Mouse (Mus musculus) MEL (cell line): ENCODE measurements at regions not wholly inside any gene's neighbourhood (a gene's known extent, or its start where the extent isn't known, plus 50 kb on each side); places are given as distances from the start of the nearest gene placed in this dataset.

ENCODE experiments used
- DNase-seq: peaks from one replicate; pipeline ENCODE4 v3.0.0; 2011; ENCODE audit warnings: low read depth, low spot score
- H3K27ac ChIP-seq: 2 replicates; pipeline ENCODE4 v1.5.1; 2012; ENCODE audit warnings: low read depth, mild to moderate bottlenecking, control low read depth, low read length, moderate library complexity; ENCODE audit not compliant: control insufficient read depth
- H3K27me3 ChIP-seq, 2 experiments: fragments of 150-350 bp in 1 of 2; sonication (generic) in 1 of 2; 2 replicates each; pipeline ENCODE4 v1.6.1; 2012; ENCODE audit warnings: low read length in 2 of 2, mild to moderate bottlenecking in 2 of 2, improper control_type of control experiment in 1 of 2, moderate library complexity in 1 of 2; ENCODE audit not compliant: insufficient read depth in 2 of 2, control insufficient read depth in 1 of 2
- H3K36me3 ChIP-seq, 2 experiments: 2 replicates each; pipeline ENCODE4 v1.6.1; 2012 to 2014; ENCODE audit warnings: low read length in 2 of 2, improper control_type of control experiment in 1 of 2, inconsistent platforms in 1 of 2, mild to moderate bottlenecking in 1 of 2; ENCODE audit not compliant: insufficient read depth in 2 of 2, control insufficient read depth in 1 of 2
- H3K4me1 ChIP-seq, 2 experiments: fragments of 150-350 bp in 1 of 2; sonication (generic) in 1 of 2; 2 replicates each; pipeline ENCODE4 v1.6.1; 2012; ENCODE audit warnings: low read length in 2 of 2, improper control_type of control experiment in 1 of 2, mild to moderate bottlenecking in 1 of 2; ENCODE audit not compliant: insufficient read depth in 2 of 2, control insufficient read depth in 1 of 2
- H3K4me3 ChIP-seq, 2 experiments: fragments of 150-350 bp in 1 of 2; sonication (generic) in 1 of 2; 2 replicates each; pipeline ENCODE4 v1.5.1; 2012; ENCODE audit warnings: low read depth in 2 of 2, low read length in 2 of 2, mild to moderate bottlenecking in 2 of 2, moderate library complexity in 2 of 2, control low read depth in 1 of 2, improper control_type of control experiment in 1 of 2; ENCODE audit not compliant: control insufficient read depth in 1 of 2, insufficient read depth in 1 of 2
- H3K79me2 ChIP-seq: 2 replicates; pipeline ENCODE4 v1.6.1; 2012; ENCODE audit warnings: mild to moderate bottlenecking, low read length, moderate library complexity; ENCODE audit not compliant: control insufficient read depth, poor library complexity, insufficient read depth
- H3K9ac ChIP-seq: 2 replicates; pipeline ENCODE4 v1.6.1; 2012; ENCODE audit warnings: low read depth, mild to moderate bottlenecking, control low read depth, low read length, moderate library complexity; ENCODE audit not compliant: control insufficient read depth, poor library complexity, severe bottlenecking
- H3K9me3 ChIP-seq: fragments of 150-350 bp; sonication (generic); replicated peaks from 2 replicates; pipeline ENCODE4 v1.6.1; 2012; ENCODE audit warnings: mild to moderate bottlenecking, low read length, improper control_type of control experiment, moderate library complexity; ENCODE audit not compliant: insufficient read depth
- CHD1 ChIP-seq: IDR thresholded peaks from 2 replicates; pipeline ENCODE4 v1.6.1; 2012; ENCODE audit warnings: low read depth, mild to moderate bottlenecking, inconsistent platforms, low read length, improper control_type of control experiment
- ELF1 ChIP-seq: IDR thresholded peaks from 2 replicates; pipeline ENCODE4 v1.6.1; 2014; ENCODE audit warnings: low read depth, mild to moderate bottlenecking, inconsistent platforms, low read length, improper control_type of control experiment, moderate library complexity
- EP300 ChIP-seq, 2 experiments: IDR thresholded peaks; 2 replicates each; pipeline ENCODE4 v1.6.1; 2011; ENCODE audit warnings: improper control_type of control experiment in 2 of 2, low read length in 2 of 2, low read depth in 1 of 2, mild to moderate bottlenecking in 1 of 2
- GABPA ChIP-seq: IDR thresholded peaks from 2 replicates; pipeline ENCODE4 v1.6.1; 2012; ENCODE audit warnings: low read depth, mild to moderate bottlenecking, inconsistent platforms, low read length, improper control_type of control experiment, moderate library complexity
- MAZ ChIP-seq: IDR thresholded peaks from 2 replicates; pipeline ENCODE4 v1.6.1; 2012; ENCODE audit warnings: low read depth, mild to moderate bottlenecking, inconsistent platforms, low read length, improper control_type of control experiment
- RCOR1 ChIP-seq: IDR thresholded peaks from 2 replicates; pipeline ENCODE4 v1.6.1; 2012; ENCODE audit warnings: low read depth, mild to moderate bottlenecking, inconsistent platforms, low read length, improper control_type of control experiment
- TAL1 ChIP-seq: IDR thresholded peaks from 2 replicates; pipeline ENCODE4 v1.6.1; 2012; ENCODE audit warnings: mild to moderate bottlenecking, inconsistent platforms, low read length, moderate library complexity, mixed read lengths
- ZC3H11A ChIP-seq: IDR thresholded peaks from 2 replicates; pipeline ENCODE4 v1.6.1; 2012; ENCODE audit warnings: low read depth, mild to moderate bottlenecking, inconsistent platforms, low read length, improper control_type of control experiment
- ZNF384 ChIP-seq: IDR thresholded peaks from 2 replicates; pipeline ENCODE4 v1.6.1; 2012; ENCODE audit warnings: low read depth, mild to moderate bottlenecking, inconsistent platforms, low read length, improper control_type of control experiment

- Histone ChIP-seq H3K4me3 (no peak overlapping the region), H3K9ac (no peak overlapping the region), H3K4me1 (no peaks in the 10 kb centered on the region), H3K79me2 (no peaks in the 10 kb centered on the region), H3K9me3 (no peaks in the 10 kb centered on the region)
- TF ChIP-seq EP300 (IDR thresholded peaks at IDR 0.05; ENCODE audit: low read depth in 1 of 2, low read length in 2 of 2), result no peak
- TF ChIP-seq, all 39 proteins: peak for 0
- H3K27me3 ChIP-seq, result no peaks in the 10 kb centered on the region
- DNase-seq, result no peak
- H3K36me3 ChIP-seq, result no peaks in the 10 kb centered on the region
- H3K27ac ChIP-seq, result no peak overlapping the region
Measured at GRCm38 (mm10) chr8:125337444-125338077, 232.0 kb downstream of the Sipa1l2 start.

GRCm38 (mm10) chr8:125336799-125337198, 232.8 kb downstream of the Sipa1l2 start:
- H3K9me3 ChIP-seq, result no peaks in the 10 kb centered on the region
- H3K4me1 ChIP-seq, result no peaks in the 10 kb centered on the region
- no peaks in the 10 kb centered on the region for H3K79me2 ChIP-seq
- TF ChIP-seq ZNF384, result no peak
- no peak for TF ChIP-seq GABPA
- no peaks in the 10 kb centered on the region for H3K27me3 ChIP-seq
- DNase-seq, result no peak
- H3K36me3 ChIP-seq, result no peaks in the 10 kb centered on the region
- H3K4me3 ChIP-seq, result no peak overlapping the region
- H3K9ac ChIP-seq, result no peak overlapping the region
- no peak overlapping the region for H3K27ac ChIP-seq

- H3K4me3 ChIP-seq, result no peak overlapping the region
- H3K27ac ChIP-seq, result no peak overlapping the region
- no peaks in the 10 kb centered on the region for H3K4me1 ChIP-seq
- TF ChIP-seq RCOR1 (no peak), TAL1 (no peak), CHD1 (no peak), ELF1 (no peak), MAZ (no peak), ZC3H11A (no peak)
- H3K9ac ChIP-seq, result no peak overlapping the region
- no peaks in the 10 kb centered on the region for H3K27me3 ChIP-seq
- no peaks in the 10 kb centered on the region for H3K36me3 ChIP-seq
- H3K9me3 ChIP-seq, result no peaks in the 10 kb centered on the region
- no peak for DNase-seq
- no peaks in the 10 kb centered on the region for H3K79me2 ChIP-seq
Measured at GRCm38 (mm10) chr8:125335575-125336370, 233.8 kb downstream of the Sipa1l2 start.
